Mouse (Mus musculus) liver, postnatal 0 days (tissue): Measurements from ENCODE around the gene Vwa3b.

ENCODE experiments used
- CTCF ChIP-seq: sonication (generic); IDR thresholded peaks from 2 replicates; pipeline ENCODE4 v1.5.1; 2016; ENCODE audit warnings: antibody characterized with exemption, low read depth
- EP300 ChIP-seq: IDR thresholded peaks from 2 replicates; pipeline ENCODE4 v1.6.1; 2016; ENCODE audit warnings: antibody characterized with exemption, low read depth, mild to moderate bottlenecking

DNA sequence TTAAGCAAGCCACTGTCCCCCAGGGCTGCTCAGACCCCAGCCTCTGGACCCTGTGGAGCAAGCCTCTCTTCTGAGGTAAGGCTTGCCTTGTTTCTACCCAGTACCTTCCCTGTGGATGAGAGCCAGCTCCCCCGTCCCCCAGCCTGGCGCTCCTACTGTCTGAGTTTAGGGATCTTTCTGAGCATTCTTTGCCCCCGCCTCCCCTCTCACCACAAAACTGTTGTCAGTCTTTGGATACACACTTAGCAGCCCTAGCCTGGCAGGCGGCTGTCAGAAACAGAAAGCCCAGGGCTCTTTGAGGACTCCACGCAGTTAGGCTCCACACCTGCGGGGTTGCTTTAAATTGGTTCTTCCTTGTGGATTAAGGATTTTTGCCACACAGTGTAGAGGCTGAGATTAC lies 160.7 kb downstream of the Vwa3b start:
- TF ChIP-seq EP300 (no peak), CTCF (no peak)
